Comparison of ENCODE assay signal across 8 mouse cellular contexts in genomic region chr1:168384594-168384955, GRCm38 (mm10). TPM values are rescaled to one million over a fixed set of nuclear protein-coding genes. Genes with fewer than 3 reads are reported as not detected.
DNase-seq lines count a peak whose midpoint lies in the region; ATAC-seq and TF ChIP-seq lines count a peak whose summit lies in the region.

No protein-coding gene starts in this region.

- H3K36me3 ChIP-seq in kidney, embryonic 15.5 days = peaks cover 7% of the 10 kb centered on the region
- H3K36me3 ChIP-seq in forebrain, embryonic 10.5 days (replicated peaks) = peaks cover 21% of the 10 kb centered on the region
- H3K36me3 ChIP-seq in hindbrain, embryonic 13.5 days = peaks cover 3% of the 10 kb centered on the region; the same call in 1 of the 2 replicates
- H3K36me3 ChIP-seq in midbrain, postnatal 0 days (ENCODE audit: insufficient read depth, low read length) = no peaks in the 10 kb centered on the region

- no peak for ATAC-seq in kidney, embryonic 15.5 days (replicated peaks; ENCODE audit: low FRiP score)
- no peak for ATAC-seq in hindbrain, embryonic 13.5 days (ENCODE audit: low FRiP score)
- ATAC-seq in midbrain, postnatal 0 days (ENCODE audit: low FRiP score) = no peak

- no peak for DNase-seq in kidney, postnatal 36 days
- no peak for DNase-seq in forebrain, embryonic 10.5 days (ENCODE audit: extremely low spot score, low spot score)
- DNase-seq in midbrain, postnatal 0 days (ENCODE audit: low spot score) = no peak
- no peak for DNase-seq in thymus, postnatal 10 days (ENCODE audit: low spot score in 2 of 2)
- no peak for DNase-seq in Muller cell, postnatal 12 days (ENCODE audit: inconsistent ontology term)
- DNase-seq in adrenal gland, postnatal 36 days = no peak

- no peaks in the 10 kb centered on the region for H3K9me3 ChIP-seq in kidney, embryonic 15.5 days (replicated peaks)
- H3K9me3 ChIP-seq in forebrain, embryonic 10.5 days = no peaks in the 10 kb centered on the region
- no peaks in the 10 kb centered on the region for H3K9me3 ChIP-seq in hindbrain, embryonic 13.5 days
- H3K9me3 ChIP-seq in midbrain, postnatal 0 days (ENCODE audit: low read length) = no peaks in the 10 kb centered on the region

- H3K27me3 ChIP-seq in kidney, embryonic 15.5 days = no peaks in the 10 kb centered on the region
- H3K27me3 ChIP-seq in forebrain, embryonic 10.5 days (ENCODE audit: poor library complexity, severe bottlenecking) = no peaks in the 10 kb centered on the region
- no peaks in the 10 kb centered on the region for H3K27me3 ChIP-seq in hindbrain, embryonic 13.5 days
- no peaks in the 10 kb centered on the region for H3K27me3 ChIP-seq in midbrain, postnatal 0 days (ENCODE audit: insufficient read depth, low read length)

- peak overlapping the region; percentile 6; the same call in 1 of the 2 replicates for H3K4me2 ChIP-seq in kidney, embryonic 15.5 days
- H3K4me2 ChIP-seq in hindbrain, embryonic 13.5 days = no peak overlapping the region
- H3K4me2 ChIP-seq in midbrain, postnatal 0 days (ENCODE audit: low read depth, low read length, poor library complexity, severe bottlenecking) = no peak overlapping the region

- WGBS in kidney, embryonic 15.5 days = 19% methylated on average over 6 of the region's 6 CpGs
- 22% methylated on average over 6 of the region's 6 CpGs for WGBS in forebrain, embryonic 10.5 days
- whole genome bisulfite sequencing in hindbrain, embryonic 13.5 days = 32% methylated on average over 6 of the region's 6 CpGs
- WGBS in midbrain, postnatal 0 days = 32% methylated on average over 6 of the region's 6 CpGs

- H3K9ac ChIP-seq in kidney, embryonic 15.5 days = 0 out of 2 replicates have a peak overlapping the region, but pooled peaks have one; percentile 30
- peak overlapping the region; percentile 10; the same call in 1 of the 2 replicates for H3K9ac ChIP-seq in hindbrain, embryonic 13.5 days
- 0 out of 2 replicates have a peak overlapping the region, but pooled peaks have one; percentile 42 for H3K9ac ChIP-seq in midbrain, postnatal 0 days (replicated peaks; ENCODE audit: low read length, poor library complexity, severe bottlenecking)

- no peak for TF ChIP-seq CTCF in midbrain, postnatal 0 days (IDR thresholded peaks at IDR 0.05)

- H3K4me3 ChIP-seq in kidney, embryonic 15.5 days (replicated peaks) = no peak overlapping the region
- H3K4me3 ChIP-seq in forebrain, embryonic 10.5 days = peak overlapping the region; percentile 29
- no peak overlapping the region for H3K4me3 ChIP-seq in hindbrain, embryonic 13.5 days
- no peak overlapping the region for H3K4me3 ChIP-seq in midbrain, postnatal 0 days (ENCODE audit: low read depth, low read length)

- H3K4me1 ChIP-seq in kidney, embryonic 15.5 days = peaks cover 86% of the 10 kb centered on the region
- H3K4me1 ChIP-seq in forebrain, embryonic 10.5 days = peaks cover 98% of the 10 kb centered on the region
- H3K4me1 ChIP-seq in hindbrain, embryonic 13.5 days (replicated peaks) = peaks cover 74% of the 10 kb centered on the region
- H3K4me1 ChIP-seq in midbrain, postnatal 0 days (ENCODE audit: insufficient read depth, low read length) = peaks cover 27% of the 10 kb centered on the region

- H3K27ac ChIP-seq in kidney, embryonic 15.5 days = peak overlapping the region; percentile 95
- H3K27ac ChIP-seq in forebrain, embryonic 10.5 days = peak overlapping the region; percentile 88
- H3K27ac ChIP-seq in hindbrain, embryonic 13.5 days = peak overlapping the region; percentile 66
- H3K27ac ChIP-seq in midbrain, postnatal 0 days (ENCODE audit: low read depth, low read length) = peak overlapping the region; percentile 55; the same call in 1 of the 2 replicates

RNA-seq across cellular contexts. Expression of gene Pbx1, which starts 47.5 kb away (rescaled TPM):
- polyA plus RNA-seq in kidney, embryonic 15.5 days (2015; fragmentation: Nextera tagmentation; extraction: Ambion mirVana) = 81.9 and 84.5 TPM in 2 replicates
- polyA plus RNA-seq in forebrain, embryonic 10.5 days (2016; fragmentation: Nextera tagmentation; extraction: Ambion mirVana) = 38.2 and 38.8 TPM in 2 replicates
- polyA plus RNA-seq in hindbrain, embryonic 13.5 days (2015; fragmentation: Nextera tagmentation; extraction: Ambion mirVana) = 53.6 and 54.9 TPM in 2 replicates
- 83.4 and 104 TPM in 2 replicates for total RNA-seq in midbrain, postnatal 0 days (2014; rRNA removed)
- 50.6 and 57.6 TPM in 2 replicates for polyA plus RNA-seq in midbrain, postnatal 0 days (2015; fragmentation: Nextera tagmentation; extraction: Ambion mirVana)
- total RNA-seq in adrenal gland, postnatal 36 days (2021) = 100 to 1,000 TPM; 162 to 190 TPM
